Mouse (Mus musculus): ENCODE measurements at regions not wholly inside any gene's neighbourhood (a gene's known extent, or its start where the extent isn't known, plus 50 kb on each side); places are given as distances from the start of the nearest gene placed in this dataset.

- no peaks in the 10 kb centered on the region for H3K27me3 ChIP-seq (ENCODE audit: control insufficient read depth, insufficient read depth, low read length)
- H3K4me1 ChIP-seq (replicated peaks; ENCODE audit: control insufficient read depth, insufficient read depth, low read length) = no peaks in the 10 kb centered on the region
- H3K4me3 ChIP-seq (ENCODE audit: control insufficient read depth, insufficient read depth, low read length) = no peak overlapping the region
- WGBS = 94% methylated on average over 5 of the region's 5 CpGs
- TF ChIP-seq POLR2A (IDR thresholded peaks at IDR 0.05; ENCODE audit: control insufficient read depth, extremely low read depth, insufficient read depth, low read length, poor library complexity) = no peak
- no peak for TF ChIP-seq CTCF (IDR thresholded peaks at IDR 0.05; ENCODE audit: borderline replicate concordance, control insufficient read depth, extremely low read depth, insufficient read depth, low read length, poor library complexity)
- no peak for DNase-seq
- no peak overlapping the region for H3K27ac ChIP-seq (ENCODE audit: control insufficient read depth, insufficient read depth, low read length)
- H3K36me3 ChIP-seq (ENCODE audit: control insufficient read depth, insufficient read depth, low read length) = no peaks in the 10 kb centered on the region
Observed at GRCm38 (mm10) chrX:51886129-51886528, 85.1 kb upstream of the Usp26 start.
